Mouse (Mus musculus): ENCODE results near the gene Tmem191c.

- TF ChIP-seq CTCF (IDR thresholded peaks at IDR 0.05; ENCODE audit: low read depth, low read length) (no peak), POLR2A (IDR thresholded peaks at IDR 0.05; ENCODE audit: insufficient read depth, low read length) (no peak)
Measured at GRCm38 (mm10) chr16:17324745-17325144, 48.9 kb downstream of the Tmem191c start.
